Mouse (Mus musculus): ENCODE data around the gene Pkd1l3. TPM values are rescaled to one million over a fixed set of nuclear protein-coding genes. Genes with fewer than 3 reads are reported as not detected.

The Pkd1l3 gene
- total and polyA plus RNA-seq, 3 experiments: 3.5 to 23.9 (median 11.2) TPM

GRCm38 (mm10) chr8:109712521-109712920, 98.2 kb downstream of the Pkd1l3 start:
- H3K4me3 ChIP-seq (ENCODE audit: low read depth, low read length): no peak overlapping the region
- TF ChIP-seq CTCF (IDR thresholded peaks at IDR 0.05; ENCODE audit: low read depth, low read length) (no peak), GATA2 (IDR thresholded peaks at IDR 0.05; ENCODE audit: borderline replicate concordance, low read depth, low read length) (no peak), TAL1 (conservative IDR thresholded peaks at IDR 0.05; ENCODE audit: low read depth, low read length) (no peak), GATA1 (IDR thresholded peaks at IDR 0.05; ENCODE audit: borderline replicate concordance, low read length) (no peak), POLR2AphosphoS5 (IDR thresholded peaks at IDR 0.05; ENCODE audit: insufficient replicate concordance, low read depth, low read length) (no peak)
- no peaks in the 10 kb centered on the region for H3K9me3 ChIP-seq (replicated peaks)
- no peaks in the 10 kb centered on the region for H3K4me1 ChIP-seq (ENCODE audit: insufficient read depth, low read depth, low read length)
- DNase-seq (ENCODE audit: low spot score) (no peak), ATAC-seq (ENCODE audit: extremely low read depth, insufficient number of reproducible peaks, low FRiP score, poor library complexity, severe bottlenecking) (no peak)
- H3K36me3 ChIP-seq (replicated peaks): peaks cover 74% of the 10 kb centered on the region
- H3K27me3 ChIP-seq (ENCODE audit: insufficient read depth, low read length): no peaks in the 10 kb centered on the region

GRCm38 (mm10) chr8:109714961-109715360, 100.6 kb downstream of the Pkd1l3 start:
- DNase-seq (ENCODE audit: low spot score) (no peak), ATAC-seq (ENCODE audit: extremely low read depth, insufficient number of reproducible peaks, low FRiP score, poor library complexity, severe bottlenecking) (no peak)
- no peak for TF ChIP-seq CTCF (IDR thresholded peaks at IDR 0.05; ENCODE audit: low read depth, low read length)
- TF ChIP-seq GATA1 (IDR thresholded peaks at IDR 0.05; ENCODE audit: borderline replicate concordance, low read length): no peak
- no peak for TF ChIP-seq GATA2 (IDR thresholded peaks at IDR 0.05; ENCODE audit: borderline replicate concordance, low read depth, low read length)
- TF ChIP-seq TAL1 (conservative IDR thresholded peaks at IDR 0.05; ENCODE audit: low read depth, low read length): no peak
- no peak for TF ChIP-seq POLR2AphosphoS5 (IDR thresholded peaks at IDR 0.05; ENCODE audit: insufficient replicate concordance, low read depth, low read length)
- H3K36me3 ChIP-seq (replicated peaks): peaks cover 73% of the 10 kb centered on the region
- H3K4me3 ChIP-seq (ENCODE audit: low read depth, low read length): no peak overlapping the region
- H3K4me1 ChIP-seq (ENCODE audit: insufficient read depth, low read depth, low read length): no peaks in the 10 kb centered on the region
- H3K27me3 ChIP-seq (ENCODE audit: insufficient read depth, low read length): no peaks in the 10 kb centered on the region
- H3K9me3 ChIP-seq (replicated peaks): no peaks in the 10 kb centered on the region

Other genes starting within 250 kb of the Pkd1l3 start
- gene Pmfbp1, start 120.5 kb upstream of the Pkd1l3 start, total RNA-seq (2014; fragmentation: Nextera tagmentation): not detected in 2 replicates
- gene Pmfbp1, start 120.5 kb upstream of the Pkd1l3 start, total RNA-seq (2017): 0.05 TPM in 1 of 2 replicates, not detected in the other
- not detected in 2 replicates for gene Pmfbp1, start 120.5 kb upstream of the Pkd1l3 start, polyA plus RNA-seq (2012)
- 16.3 and 22.9 TPM in 2 replicates for gene Dhx38, start 48.7 kb upstream of the Pkd1l3 start, total RNA-seq (2014; fragmentation: Nextera tagmentation)
- 36.1 and 37.5 TPM in 2 replicates for gene Dhx38, start 48.7 kb upstream of the Pkd1l3 start, total RNA-seq (2017)
- gene Dhx38, start 48.7 kb upstream of the Pkd1l3 start, polyA plus RNA-seq (2012): 26.8 and 34.1 TPM in 2 replicates
- gene Txnl4b, start 48.6 kb upstream of the Pkd1l3 start, total RNA-seq (2014; fragmentation: Nextera tagmentation): 9.6 and 10.5 TPM in 2 replicates
- 20.3 TPM in 2 replicates for gene Txnl4b, start 48.6 kb upstream of the Pkd1l3 start, total RNA-seq (2017)
- 6.1 and 8.1 TPM in 2 replicates for gene Txnl4b, start 48.6 kb upstream of the Pkd1l3 start, polyA plus RNA-seq (2012)
- gene Hp, start 35.3 kb upstream of the Pkd1l3 start, total RNA-seq (2014; fragmentation: Nextera tagmentation): not detected in 2 replicates
- not detected in 2 replicates for gene Hp, start 35.3 kb upstream of the Pkd1l3 start, total RNA-seq (2017)
- gene Hp, start 35.3 kb upstream of the Pkd1l3 start, polyA plus RNA-seq (2012): 0.24 and 0.28 TPM in 2 replicates
- gene Dhodh, start 5.8 kb upstream of the Pkd1l3 start, total RNA-seq (2014; fragmentation: Nextera tagmentation): 22.6 and 24.6 TPM in 2 replicates
- 23.7 and 29.4 TPM in 2 replicates for gene Dhodh, start 5.8 kb upstream of the Pkd1l3 start, total RNA-seq (2017)
- gene Dhodh, start 5.8 kb upstream of the Pkd1l3 start, polyA plus RNA-seq (2012): 110 and 117 TPM in 2 replicates
- 55.1 and 69.7 TPM in 2 replicates for gene Ist1, start 78.7 kb downstream of the Pkd1l3 start, total RNA-seq (2014; fragmentation: Nextera tagmentation)
- 88.4 and 92.4 TPM in 2 replicates for gene Ist1, start 78.7 kb downstream of the Pkd1l3 start, total RNA-seq (2017)
- 23.4 and 25.8 TPM in 2 replicates for gene Ist1, start 78.7 kb downstream of the Pkd1l3 start, polyA plus RNA-seq (2012)
- 4.7 and 7.9 TPM in 2 replicates for gene Zfp821, start 91.0 kb downstream of the Pkd1l3 start, total RNA-seq (2014; fragmentation: Nextera tagmentation)
- gene Zfp821, start 91.0 kb downstream of the Pkd1l3 start, total RNA-seq (2017): 10.4 and 12.0 TPM in 2 replicates
- 4.7 and 5.1 TPM in 2 replicates for gene Zfp821, start 91.0 kb downstream of the Pkd1l3 start, polyA plus RNA-seq (2012)
- gene Atxn1l, start 123.2 kb downstream of the Pkd1l3 start, total RNA-seq (2014; fragmentation: Nextera tagmentation): 27.6 and 29.5 TPM in 2 replicates
- gene Atxn1l, start 123.2 kb downstream of the Pkd1l3 start, total RNA-seq (2017): 18.4 and 20.7 TPM in 2 replicates
- gene Atxn1l, start 123.2 kb downstream of the Pkd1l3 start, polyA plus RNA-seq (2012): 33.4 and 36.8 TPM in 2 replicates
- 114 and 127 TPM in 2 replicates for gene Ap1g1, start 164.0 kb downstream of the Pkd1l3 start, total RNA-seq (2014; fragmentation: Nextera tagmentation)
- 76.0 and 87.5 TPM in 2 replicates for gene Ap1g1, start 164.0 kb downstream of the Pkd1l3 start, total RNA-seq (2017)
- 49.3 and 73.7 TPM in 2 replicates for gene Ap1g1, start 164.0 kb downstream of the Pkd1l3 start, polyA plus RNA-seq (2012)

All from G1E (cell line).